Mouse (Mus musculus): ENCODE results near the gene Cphx1. TPM values are rescaled to one million over a fixed set of nuclear protein-coding genes. Genes with fewer than 3 reads are reported as not detected.
"Not testable (repeated sequence)": the region's sequence is repeated elsewhere in the genome, so short reads cannot be mapped to it uniquely, and the experiment has no call there.

The Cphx1 gene
- polyA plus RNA-seq (2015; fragmentation: Nextera tagmentation; extraction: Ambion mirVana), result not detected in 2 replicates

- not testable (repeated sequence) for H3K9ac ChIP-seq; H3K4me1 ChIP-seq; H3K4me3 ChIP-seq; H3K27me3 ChIP-seq; H3K27ac ChIP-seq; H3K4me2 ChIP-seq; H3K36me3 ChIP-seq (ENCODE audit: poor library complexity, severe bottlenecking); ATAC-seq; H3K9me3 ChIP-seq (replicated peaks)
- no CpG with 5 or more reads among the region's 8 CpGs for WGBS
Observed at GRCm38 (mm10) chr14:25938004-25938403, at the start of gene Cphx1. Gene Cphx1 (plus strand): TSS chr14:25938304.

- H3K27me3 ChIP-seq; H3K9me3 ChIP-seq (replicated peaks); H3K9ac ChIP-seq; H3K36me3 ChIP-seq (ENCODE audit: poor library complexity, severe bottlenecking); H3K27ac ChIP-seq; H3K4me3 ChIP-seq; H3K4me1 ChIP-seq; ATAC-seq; H3K4me2 ChIP-seq: not testable (repeated sequence)
- WGBS, result no CpG with 5 or more reads among the region's 3 CpGs
Observed at GRCm38 (mm10) chr14:25894566-25894965, 43.5 kb upstream of the Cphx1 start.

GRCm38 (mm10) chr14:25895686-25896085 is 42.4 kb upstream of the Cphx1 start:
- H3K27me3 ChIP-seq; H3K4me1 ChIP-seq; H3K9me3 ChIP-seq (replicated peaks); H3K4me2 ChIP-seq; H3K4me3 ChIP-seq; H3K27ac ChIP-seq; ATAC-seq; H3K9ac ChIP-seq; H3K36me3 ChIP-seq (ENCODE audit: poor library complexity, severe bottlenecking): not testable (repeated sequence)
- WGBS, result no CpG with 5 or more reads among the region's 7 CpGs

GRCm38 (mm10) chr14:25903000-25903399 is 35.1 kb upstream of the Cphx1 start, which contains the start of gene Plac9a:
Gene Plac9a (minus strand): TSS chr14:25903100.
- not testable (repeated sequence) for ATAC-seq; H3K4me2 ChIP-seq; H3K4me1 ChIP-seq; H3K4me3 ChIP-seq; H3K36me3 ChIP-seq (ENCODE audit: poor library complexity, severe bottlenecking); H3K27me3 ChIP-seq; H3K9me3 ChIP-seq (replicated peaks); H3K27ac ChIP-seq; H3K9ac ChIP-seq
- WGBS, result no CpG with 5 or more reads among the region's 10 CpGs

- not testable (repeated sequence) for H3K27ac ChIP-seq; H3K36me3 ChIP-seq (ENCODE audit: poor library complexity, severe bottlenecking); H3K4me1 ChIP-seq; H3K9ac ChIP-seq; ATAC-seq; H3K27me3 ChIP-seq; H3K4me2 ChIP-seq; H3K4me3 ChIP-seq; H3K9me3 ChIP-seq (replicated peaks)
- WGBS, result no CpG with 5 or more reads among the region's 5 CpGs
Observed at GRCm38 (mm10) chr14:25905243-25905642, 32.9 kb upstream of the Cphx1 start.

- H3K4me1 ChIP-seq; H3K27ac ChIP-seq; ATAC-seq; H3K27me3 ChIP-seq; H3K9me3 ChIP-seq (replicated peaks); H3K36me3 ChIP-seq (ENCODE audit: poor library complexity, severe bottlenecking); H3K4me3 ChIP-seq; H3K4me2 ChIP-seq; H3K9ac ChIP-seq: not testable (repeated sequence)
- WGBS, result no CpG with 5 or more reads among the region's 9 CpGs
Observed at GRCm38 (mm10) chr14:25907272-25907671, 30.8 kb upstream of the Cphx1 start.

GRCm38 (mm10) chr14:25908976-25909375 is 29.1 kb upstream of the Cphx1 start:
- H3K36me3 ChIP-seq (ENCODE audit: poor library complexity, severe bottlenecking); ATAC-seq; H3K9ac ChIP-seq; H3K9me3 ChIP-seq (replicated peaks); H3K27me3 ChIP-seq; H3K4me1 ChIP-seq; H3K4me3 ChIP-seq; H3K27ac ChIP-seq; H3K4me2 ChIP-seq: not testable (repeated sequence)
- no CpG with 5 or more reads among the region's 8 CpGs for WGBS

- H3K9me3 ChIP-seq (replicated peaks); H3K4me2 ChIP-seq; H3K4me1 ChIP-seq; H3K9ac ChIP-seq; H3K27me3 ChIP-seq; ATAC-seq; H3K4me3 ChIP-seq; H3K36me3 ChIP-seq (ENCODE audit: poor library complexity, severe bottlenecking); H3K27ac ChIP-seq: not testable (repeated sequence)
- no CpG with 5 or more reads among the region's 5 CpGs for WGBS
Observed at GRCm38 (mm10) chr14:25918427-25919170, 19.5 kb upstream of the Cphx1 start.

- not testable (repeated sequence) for H3K27me3 ChIP-seq; H3K9ac ChIP-seq; H3K4me2 ChIP-seq; H3K27ac ChIP-seq; H3K4me1 ChIP-seq; H3K4me3 ChIP-seq; H3K9me3 ChIP-seq (replicated peaks); H3K36me3 ChIP-seq (ENCODE audit: poor library complexity, severe bottlenecking)
- ATAC-seq, result peak; percentile 85
- no CpG with 5 or more reads among the region's 44 CpGs for WGBS
Observed at GRCm38 (mm10) chr14:25926814-25927561, 11.1 kb upstream of the Cphx1 start.

GRCm38 (mm10) chr14:25927562-25927881 is 10.6 kb upstream of the Cphx1 start, which contains the start of gene Tmem254a:
Gene Tmem254a (minus strand): TSS chr14:25927672.
- H3K4me2 ChIP-seq; H3K9ac ChIP-seq; H3K9me3 ChIP-seq (replicated peaks); H3K27me3 ChIP-seq; H3K4me1 ChIP-seq; H3K4me3 ChIP-seq; H3K27ac ChIP-seq; H3K36me3 ChIP-seq (ENCODE audit: poor library complexity, severe bottlenecking): not testable (repeated sequence)
- no CpG with 5 or more reads among the region's 10 CpGs for WGBS
- ATAC-seq, result peak; percentile 71

- H3K27ac ChIP-seq; H3K4me1 ChIP-seq; H3K4me2 ChIP-seq; H3K4me3 ChIP-seq; H3K9me3 ChIP-seq (replicated peaks); H3K9ac ChIP-seq; ATAC-seq; H3K27me3 ChIP-seq; H3K36me3 ChIP-seq (ENCODE audit: poor library complexity, severe bottlenecking): not testable (repeated sequence)
- no CpG with 5 or more reads among the region's 5 CpGs for WGBS
Observed at GRCm38 (mm10) chr14:25936867-25937630, 1.1 kb upstream of the Cphx1 start.

- H3K9ac ChIP-seq; H3K27me3 ChIP-seq; H3K4me1 ChIP-seq; H3K4me3 ChIP-seq; ATAC-seq; H3K9me3 ChIP-seq (replicated peaks); H3K27ac ChIP-seq; H3K4me2 ChIP-seq; H3K36me3 ChIP-seq (ENCODE audit: poor library complexity, severe bottlenecking): not testable (repeated sequence)
- no CpG with 5 or more reads among the region's 3 CpGs for WGBS
Observed at GRCm38 (mm10) chr14:25957861-25958260, 19.8 kb downstream of the Cphx1 start.
